Mouse (Mus musculus) liver, embryonic 12.5 days (tissue): Measurements from ENCODE around the gene Bnipl. TPM values are rescaled to one million over a fixed set of nuclear protein-coding genes. Genes with fewer than 3 reads are reported as not detected.

Experiments used
- ATAC-seq: fragments of 200-750 bp; cut with Nextera tagmentation; 2 replicates; pipeline ENCODE4 v1.8.0; 2017; ENCODE audit warnings: moderate number of reproducible peaks, mild to moderate bottlenecking, moderate library complexity
- H3K27ac ChIP-seq: fragments of 300-500 bp; sonication (generic); 2 replicates; pipeline ENCODE4 v1.5.1; 2016; ENCODE audit warnings: mild to moderate bottlenecking
- H3K27me3 ChIP-seq: fragments of 300-500 bp; sonication (generic); replicated peaks from 2 replicates; pipeline ENCODE4 v1.6.1; 2016; ENCODE audit warnings: mild to moderate bottlenecking, moderate library complexity
- H3K36me3 ChIP-seq: fragments of 300-500 bp; sonication (generic); 2 replicates; pipeline ENCODE4 v1.6.1; 2016; ENCODE audit warnings: mild to moderate bottlenecking, moderate library complexity
- H3K4me1 ChIP-seq: fragments of 300-500 bp; sonication (generic); 2 replicates; pipeline ENCODE4 v1.6.1; 2016
- H3K4me2 ChIP-seq: fragments of 300-500 bp; sonication (generic); 2 replicates; pipeline ENCODE4 v1.6.1; 2016; ENCODE audit warnings: mild to moderate bottlenecking, moderate library complexity
- H3K4me3 ChIP-seq: fragments of 300-500 bp; sonication (generic); 2 replicates; pipeline ENCODE4 v1.5.1; 2016; ENCODE audit warnings: mild to moderate bottlenecking, moderate library complexity
- H3K9ac ChIP-seq: fragments of 300-500 bp; sonication (generic); 2 replicates; pipeline ENCODE4 v1.6.1; 2016; ENCODE audit warnings: mild to moderate bottlenecking, moderate library complexity
- H3K9me3 ChIP-seq: fragments of 300-500 bp; sonication (generic); replicated peaks from 2 replicates; pipeline ENCODE4 v1.6.1; 2016; ENCODE audit warnings: mild to moderate bottlenecking, moderate library complexity
- WGBS: fragments of 180-500 bp; shearing (Covaris S2); methylation state at CpG from one replicate; pipeline ENCODE4 v1.1.7; 2016; ENCODE audit not compliant: insufficient replicate concordance; 5-methylcytosine and 5-hydroxymethylcytosine counted together
- polyA plus RNA-seq: library from polyadenylated mRNA; unstranded; fragments of >200 nt; fragmentation: Nextera tagmentation; extraction: Ambion mirVana; gene quantifications from 2 replicates; pipeline ENCODE4 v1.2.1, GENCODE M21; 2016

The Bnipl gene
- polyA plus RNA-seq = not detected in 2 replicates

DNA sequence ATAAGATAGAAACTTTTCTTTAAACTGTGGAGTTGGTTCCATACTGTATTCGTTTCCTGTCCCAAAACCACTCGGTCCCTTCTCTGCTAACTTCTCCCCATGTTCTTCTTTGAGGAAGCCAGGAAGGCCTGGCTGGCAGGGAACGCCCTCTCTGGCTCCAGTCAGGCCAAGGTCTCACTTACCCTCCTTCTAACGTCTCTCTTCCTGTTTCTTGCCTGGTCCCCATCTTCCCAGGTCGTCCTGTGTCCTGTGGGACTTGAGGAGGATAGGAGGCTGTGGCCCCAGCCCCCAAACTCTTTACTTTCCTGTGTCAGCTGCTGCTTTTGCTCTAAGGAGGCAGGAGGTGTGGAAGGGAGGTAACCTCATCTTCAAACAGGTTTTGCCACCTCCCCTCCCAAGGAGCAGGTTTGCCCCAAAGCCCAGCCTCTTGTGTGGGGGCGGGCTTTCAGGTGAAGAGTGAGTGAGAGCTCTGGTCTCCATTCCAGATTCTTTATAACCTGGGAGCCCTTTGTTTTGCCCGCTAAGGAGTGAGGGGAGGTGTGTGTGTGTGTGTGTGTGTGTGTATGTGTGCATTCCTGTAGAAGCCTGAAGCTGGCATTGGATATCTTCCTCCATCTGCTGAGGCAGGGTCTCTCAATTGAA, at the start of gene Bnipl:
Gene Bnipl, minus strand, starts transcription at position 411 of the 642 bp plus-strand sequence.
- Histone ChIP-seq H3K4me2 (no peak within 1 kb of the TSS), H3K4me1 (peaks cover 19% of the 10 kb centered on the region), H3K9ac (no peak within 1 kb of the TSS), H3K36me3 (peaks cover 28% of the 10 kb centered on the region), H3K27ac (no peak within 1 kb of the TSS), H3K9me3 (no peaks in the 10 kb centered on the region), H3K4me3 (no peak within 1 kb of the TSS), H3K27me3 (no peaks in the 10 kb centered on the region)
- 49% methylated on average over 7 of the region's 7 CpGs for whole genome bisulfite sequencing
- ATAC-seq = no peak

DNA sequence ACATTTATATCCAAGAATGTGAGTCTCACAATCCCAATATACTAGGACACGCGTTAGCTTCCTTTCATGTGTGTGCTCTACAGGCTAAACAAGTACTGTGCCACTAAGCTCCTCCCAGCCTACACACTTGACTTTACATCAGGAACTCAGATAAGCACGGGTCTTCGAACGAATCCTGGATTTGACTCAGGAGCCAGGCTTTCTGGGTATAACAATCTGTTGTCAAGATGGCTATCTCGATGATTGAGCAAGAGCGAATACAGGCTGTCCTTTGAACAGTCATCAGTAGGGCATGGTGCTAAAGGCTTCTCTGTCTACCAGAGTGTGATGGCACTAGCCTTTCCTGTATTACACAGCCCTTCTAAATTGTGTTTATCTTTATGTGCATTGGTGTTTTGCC, 47.0 kb upstream of the Bnipl start:
- Histone ChIP-seq H3K4me1 (peaks cover 41% of the 10 kb centered on the region), H3K27ac (no peak overlapping the region), H3K9ac (no peak overlapping the region), H3K4me2 (no peak overlapping the region), H3K4me3 (no peak overlapping the region), H3K36me3 (peaks cover 55% of the 10 kb centered on the region), H3K27me3 (no peaks in the 10 kb centered on the region), H3K9me3 (no peaks in the 10 kb centered on the region)
- WGBS = 46% methylated on average over 7 of the region's 7 CpGs
- peak; percentile 38 for ATAC-seq

DNA sequence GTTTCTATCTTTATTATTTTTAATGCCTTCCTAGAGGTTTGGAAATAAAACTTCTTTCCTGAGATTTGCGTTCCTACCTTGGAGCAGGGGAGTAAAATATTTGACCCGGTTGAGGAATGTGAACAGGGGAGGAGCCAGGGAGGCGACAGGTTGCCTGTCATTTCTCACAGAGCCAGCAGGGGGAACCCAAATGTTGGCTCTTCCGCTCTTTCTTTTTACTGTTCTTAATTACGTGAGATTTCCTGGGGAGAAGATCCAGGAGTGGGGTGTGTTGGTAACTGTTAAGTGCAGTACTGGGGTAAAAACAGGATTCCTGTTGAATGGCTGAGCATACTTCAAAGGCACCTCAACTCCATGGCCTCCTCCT, 45.1 kb upstream of the Bnipl start:
- peaks cover 55% of the 10 kb centered on the region for H3K36me3 ChIP-seq
- WGBS = 22% methylated on average over 5 of the region's 5 CpGs
- no peak overlapping the region for H3K27ac ChIP-seq
- ATAC-seq = no peak
- H3K9ac ChIP-seq = 0 out of 2 replicates have a peak overlapping the region, but pooled peaks have one; percentile 28
- peaks cover 44% of the 10 kb centered on the region for H3K4me1 ChIP-seq
- H3K27me3 ChIP-seq = no peaks in the 10 kb centered on the region
- no peak overlapping the region for H3K4me3 ChIP-seq
- H3K9me3 ChIP-seq = no peaks in the 10 kb centered on the region
- H3K4me2 ChIP-seq = no peak overlapping the region

DNA sequence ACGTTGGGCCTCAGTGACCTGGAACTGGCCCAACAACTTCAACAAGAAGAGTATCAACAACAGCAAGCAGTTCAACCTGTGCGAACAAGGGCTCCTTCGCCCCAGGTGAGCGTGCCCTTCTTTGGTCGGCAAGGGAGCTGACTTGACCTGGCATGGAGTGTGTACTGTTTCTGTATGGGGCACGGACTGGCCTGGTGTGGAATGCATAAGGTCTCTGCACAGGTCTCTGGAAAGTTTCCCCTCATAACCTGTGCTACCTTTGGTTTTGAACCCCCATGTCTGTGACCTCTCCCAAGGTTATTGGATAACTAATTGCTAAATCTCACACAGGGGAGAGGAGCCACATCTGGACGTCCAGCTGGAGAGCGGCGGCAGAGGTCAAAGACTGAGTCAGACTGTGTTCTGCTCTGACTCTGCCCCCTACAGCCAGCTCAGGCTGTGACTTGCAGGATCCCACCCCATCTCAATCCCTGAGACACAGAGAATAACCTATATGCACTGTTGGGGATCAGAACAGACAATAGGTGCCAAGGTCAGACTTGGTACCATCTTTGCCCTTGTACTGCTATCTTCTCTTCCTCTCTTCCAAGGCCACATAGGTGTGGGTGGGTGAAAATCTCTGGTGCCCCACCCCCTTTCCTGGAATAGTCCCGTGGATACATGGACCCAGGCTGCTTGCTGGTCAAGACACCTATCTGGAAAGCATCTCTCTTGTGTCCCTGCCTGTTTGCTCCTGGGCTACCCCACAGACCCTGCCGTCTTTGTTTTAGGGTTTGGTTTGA, 44.5 kb upstream of the Bnipl start:
- Histone ChIP-seq H3K27ac (peak overlapping the region; percentile 30; the same call in 1 of the 2 replicates), H3K27me3 (no peaks in the 10 kb centered on the region), H3K4me3 (no peak overlapping the region), H3K9me3 (no peaks in the 10 kb centered on the region), H3K9ac (peak overlapping the region; percentile 28; the same call in 1 of the 2 replicates), H3K4me1 (peaks cover 44% of the 10 kb centered on the region), H3K36me3 (peaks cover 58% of the 10 kb centered on the region), H3K4me2 (no peak overlapping the region; the same call in 1 of the 2 replicates)
- WGBS = 77% methylated on average over 11 of the region's 11 CpGs
- 0 out of 2 replicates have a peak, but pooled peaks have one; percentile 23 for ATAC-seq

DNA sequence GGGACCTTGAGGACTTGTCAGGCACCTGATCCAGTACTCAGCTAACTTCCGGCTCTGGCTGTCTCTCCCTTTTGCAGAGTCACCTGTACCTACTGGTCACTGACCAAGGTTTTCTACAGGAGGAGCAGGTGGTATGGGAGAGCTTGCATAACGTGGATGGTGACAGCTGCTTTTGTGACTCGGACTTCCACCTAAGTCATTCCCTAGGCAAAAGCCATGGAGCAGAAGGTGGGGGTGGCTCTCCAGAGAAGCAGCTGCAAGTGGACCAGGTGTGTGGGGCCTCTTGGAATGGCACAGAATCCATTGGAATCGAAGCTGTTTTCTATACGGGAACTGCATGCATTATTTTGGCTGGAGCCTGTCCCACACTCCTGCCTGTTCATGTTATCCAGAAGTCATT, 43.7 kb upstream of the Bnipl start:
- Histone ChIP-seq H3K9me3 (no peaks in the 10 kb centered on the region), H3K4me3 (no peak overlapping the region), H3K36me3 (peaks cover 60% of the 10 kb centered on the region), H3K4me1 (peaks cover 44% of the 10 kb centered on the region), H3K27me3 (no peaks in the 10 kb centered on the region), H3K9ac (no peak overlapping the region), H3K27ac (peak overlapping the region; percentile 11; the same call in 1 of the 2 replicates), H3K4me2 (no peak overlapping the region)
- WGBS = 81% methylated on average over 5 of the region's 5 CpGs
- no peak for ATAC-seq

DNA sequence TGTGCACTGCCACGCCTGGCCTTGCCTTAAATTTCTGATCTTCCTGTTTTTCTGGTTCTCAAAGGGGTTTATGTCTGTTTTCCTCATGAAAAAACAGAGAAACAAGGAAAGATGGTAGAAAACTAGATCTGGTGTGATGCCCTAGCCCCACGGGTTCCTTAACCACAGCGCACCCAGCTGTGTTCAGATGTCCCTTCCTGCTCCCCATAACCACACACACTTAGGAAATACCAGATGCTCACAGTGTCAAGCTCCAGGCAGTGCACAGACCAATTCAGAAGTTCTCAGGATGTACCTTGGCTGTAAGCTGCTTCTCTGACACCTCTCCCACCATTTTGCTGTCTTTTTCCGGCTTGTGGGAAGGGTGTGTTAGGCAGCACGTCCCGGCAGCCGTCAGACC, 43.3 kb upstream of the Bnipl start:
- H3K36me3 ChIP-seq = peaks cover 60% of the 10 kb centered on the region
- WGBS = 61% methylated on average over 7 of the region's 7 CpGs
- H3K4me2 ChIP-seq = no peak overlapping the region
- no peak overlapping the region for H3K9ac ChIP-seq
- H3K4me3 ChIP-seq = no peak overlapping the region
- peak overlapping the region; percentile 11; the same call in 1 of the 2 replicates for H3K27ac ChIP-seq
- H3K4me1 ChIP-seq = peaks cover 44% of the 10 kb centered on the region
- no peaks in the 10 kb centered on the region for H3K27me3 ChIP-seq
- H3K9me3 ChIP-seq = no peaks in the 10 kb centered on the region
- ATAC-seq = no peak

DNA sequence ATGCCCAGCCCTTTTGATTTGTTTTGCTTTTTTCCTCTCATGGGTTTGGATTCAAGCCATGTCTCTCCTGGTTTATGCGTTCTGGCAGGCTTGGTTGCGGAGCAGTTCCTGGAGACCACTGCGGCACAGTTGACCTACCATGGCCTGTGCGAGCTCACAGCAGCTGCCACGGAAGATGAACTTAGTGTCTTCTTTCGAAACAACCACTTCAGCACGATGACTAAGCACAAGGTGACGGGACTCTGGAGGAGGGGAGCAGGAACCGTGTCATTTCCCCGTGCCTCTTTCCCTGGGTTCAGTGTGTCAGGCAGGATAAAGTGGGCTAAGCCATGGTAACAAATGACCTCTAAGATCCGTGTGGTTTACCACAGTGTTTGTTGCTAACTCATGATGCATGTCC, 42.5 kb upstream of the Bnipl start:
- no peaks in the 10 kb centered on the region for H3K27me3 ChIP-seq
- H3K4me1 ChIP-seq = peaks cover 44% of the 10 kb centered on the region
- H3K4me3 ChIP-seq = no peak overlapping the region
- H3K36me3 ChIP-seq = peaks cover 65% of the 10 kb centered on the region
- H3K9ac ChIP-seq = no peak overlapping the region
- peak overlapping the region; percentile 58; the same call in 1 of the 2 replicates for H3K27ac ChIP-seq
- no peaks in the 10 kb centered on the region for H3K9me3 ChIP-seq
- 24% methylated on average over 11 of the region's 11 CpGs for WGBS
- no peak overlapping the region for H3K4me2 ChIP-seq
- ATAC-seq = 0 out of 2 replicates have a peak, but pooled peaks have one; percentile 11

DNA sequence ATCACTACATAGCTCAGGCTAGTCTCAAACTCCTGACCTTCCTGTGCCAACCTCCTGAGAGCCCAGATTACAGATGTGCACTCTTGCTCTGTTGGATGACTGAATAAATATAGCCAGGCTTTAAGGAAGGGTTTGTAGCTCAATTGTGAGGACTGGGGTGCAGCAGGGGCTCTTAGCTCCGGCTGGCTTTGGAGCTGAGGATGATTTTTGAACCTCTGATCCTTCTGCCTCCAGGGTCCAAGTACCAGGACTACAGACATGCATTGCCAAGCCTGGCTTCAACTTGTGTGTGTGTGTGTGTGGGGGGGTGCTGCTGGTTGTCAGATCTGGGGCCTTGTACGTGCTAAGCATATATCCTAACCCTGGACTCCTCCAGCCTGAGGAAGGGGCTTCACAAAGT, 41.9 kb upstream of the Bnipl start:
- Histone ChIP-seq H3K4me2 (no peak overlapping the region), H3K4me1 (peaks cover 39% of the 10 kb centered on the region), H3K9me3 (no peaks in the 10 kb centered on the region), H3K27ac (0 out of 2 replicates have a peak overlapping the region, but pooled peaks have one; percentile 58), H3K36me3 (peaks cover 71% of the 10 kb centered on the region), H3K4me3 (no peak overlapping the region), H3K27me3 (no peaks in the 10 kb centered on the region), H3K9ac (no peak overlapping the region)
- no peak for ATAC-seq
- 79% methylated on average over 2 of the region's 2 CpGs for WGBS

DNA sequence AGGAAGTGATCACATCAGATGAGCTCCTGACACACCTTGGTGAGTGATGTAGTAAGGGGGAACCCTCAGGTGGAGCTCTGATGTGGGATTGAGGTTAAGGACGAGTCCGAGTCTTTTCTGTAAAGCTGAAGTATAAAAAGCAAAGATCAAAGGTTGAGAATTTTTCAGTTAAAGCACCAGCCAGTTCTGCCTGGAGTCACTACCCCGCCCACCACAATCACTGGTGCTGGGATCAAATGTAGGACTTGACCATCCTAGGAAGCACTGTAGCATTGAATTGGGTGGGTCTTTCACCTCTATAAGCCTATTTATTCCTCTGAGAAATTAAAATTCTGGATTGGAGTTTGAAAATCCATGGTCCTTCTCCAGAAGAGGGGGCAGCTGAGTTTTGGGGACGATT, 40.0 kb upstream of the Bnipl start:
- H3K36me3 ChIP-seq = peaks cover 64% of the 10 kb centered on the region
- H3K27me3 ChIP-seq = no peaks in the 10 kb centered on the region
- H3K4me1 ChIP-seq = peaks cover 37% of the 10 kb centered on the region
- no peak overlapping the region for H3K4me2 ChIP-seq
- no peak overlapping the region for H3K27ac ChIP-seq
- no peak overlapping the region for H3K9ac ChIP-seq
- H3K9me3 ChIP-seq = no peaks in the 10 kb centered on the region
- ATAC-seq = no peak
- H3K4me3 ChIP-seq = no peak overlapping the region
- WGBS = 71% methylated on average over 4 of the region's 4 CpGs

DNA sequence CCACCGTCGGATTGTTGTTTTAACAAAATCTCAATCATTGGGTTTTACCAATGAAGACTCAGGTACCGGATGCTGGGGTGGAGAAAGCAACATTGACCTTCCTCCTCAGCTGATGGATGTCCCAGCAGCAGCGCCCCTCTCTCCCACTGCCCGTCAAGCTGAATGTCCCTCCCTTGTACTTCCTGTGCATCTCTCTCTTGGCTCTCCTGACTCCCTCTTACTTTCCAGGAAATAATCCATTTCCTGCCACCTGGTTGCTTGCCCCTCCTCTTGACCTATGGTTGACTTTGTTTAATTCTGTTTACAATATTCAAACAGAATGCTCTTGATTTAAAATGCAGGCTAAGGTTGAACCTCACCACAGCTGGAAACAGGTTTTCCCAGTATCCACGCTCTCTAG, 39.2 kb upstream of the Bnipl start:
- no peaks in the 10 kb centered on the region for H3K27me3 ChIP-seq
- no peaks in the 10 kb centered on the region for H3K9me3 ChIP-seq
- ATAC-seq = no peak
- H3K4me3 ChIP-seq = no peak overlapping the region
- H3K27ac ChIP-seq = no peak overlapping the region
- H3K4me1 ChIP-seq = peaks cover 38% of the 10 kb centered on the region
- H3K4me2 ChIP-seq = no peak overlapping the region
- WGBS = 73% methylated on average over 6 of the region's 6 CpGs
- H3K9ac ChIP-seq = no peak overlapping the region
- peaks cover 56% of the 10 kb centered on the region for H3K36me3 ChIP-seq

DNA sequence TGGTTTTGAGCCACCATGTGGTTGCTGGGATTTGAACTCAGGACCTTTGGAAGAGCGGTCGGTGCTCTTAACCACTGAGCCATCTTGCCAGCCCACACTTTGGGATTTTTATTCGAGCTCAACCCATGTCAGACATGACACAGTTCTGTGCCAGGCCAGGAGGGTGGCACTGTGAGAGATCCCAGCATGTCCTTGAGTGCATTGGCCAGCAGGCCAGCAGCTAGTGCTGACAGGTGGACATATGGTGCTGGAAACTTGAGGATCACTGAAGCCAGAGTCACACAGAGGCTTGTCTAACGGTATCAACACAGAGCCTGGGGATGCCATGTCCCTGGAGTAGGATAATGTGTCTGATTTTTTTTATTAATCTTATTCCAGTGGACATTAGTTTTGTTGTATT, 38.4 kb upstream of the Bnipl start:
- H3K27ac ChIP-seq = no peak overlapping the region
- H3K4me2 ChIP-seq = no peak overlapping the region
- no peak overlapping the region for H3K4me3 ChIP-seq
- ATAC-seq = no peak
- no peaks in the 10 kb centered on the region for H3K27me3 ChIP-seq
- H3K9me3 ChIP-seq = no peaks in the 10 kb centered on the region
- peaks cover 54% of the 10 kb centered on the region for H3K36me3 ChIP-seq
- H3K9ac ChIP-seq = no peak overlapping the region
- peaks cover 37% of the 10 kb centered on the region for H3K4me1 ChIP-seq
- WGBS = 83% methylated on average over 4 of the region's 4 CpGs

DNA sequence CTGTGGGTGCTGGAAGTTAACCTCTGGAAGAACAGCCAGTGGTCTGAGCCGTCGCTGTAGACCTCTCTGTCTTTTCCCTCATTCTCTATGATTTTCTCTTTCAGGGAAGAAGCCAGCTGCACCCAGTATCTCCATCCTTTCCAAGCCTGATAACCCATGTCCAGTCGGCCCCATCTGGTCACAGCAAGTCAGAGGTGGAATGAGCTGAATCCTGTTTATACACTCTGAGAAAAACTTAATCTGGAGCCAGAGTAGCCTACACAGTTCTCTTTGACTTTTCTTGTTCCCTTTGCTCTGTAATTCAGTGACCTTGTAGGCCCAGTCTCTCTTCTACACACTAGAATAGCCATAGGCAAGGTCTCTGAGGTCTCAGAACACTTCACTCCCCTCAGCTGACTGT, 36.5 kb upstream of the Bnipl start:
- Histone ChIP-seq H3K4me3 (no peak overlapping the region), H3K4me2 (no peak overlapping the region), H3K27ac (no peak overlapping the region), H3K36me3 (peaks cover 40% of the 10 kb centered on the region), H3K9me3 (no peaks in the 10 kb centered on the region), H3K9ac (no peak overlapping the region), H3K4me1 (peaks cover 32% of the 10 kb centered on the region), H3K27me3 (no peaks in the 10 kb centered on the region)
- 72% methylated on average over 3 of the region's 3 CpGs for WGBS
- ATAC-seq = no peak
